Mouse (Mus musculus) ovary, postnatal 36 days (tissue): Measurements from ENCODE around the gene Ptcra.
"Not testable (repeated sequence)": the region's sequence is repeated elsewhere in the genome, so short reads cannot be mapped to it uniquely, and the experiment has no call there.

ENCODE experiments used
- DNase-seq: peaks from one replicate; pipeline ENCODE4 v3.0.0; 2022; ENCODE audit warnings: low spot score, mixed read lengths

Ptcra gene

GRCm38 (mm10) chr17:46763544-46763943 is at the start of gene Ptcra:
Gene Ptcra, minus strand, starts transcription at chr17:46763712.
- no peak for DNase-seq

GRCm38 (mm10) chr17:46812442-46812841 is 48.9 kb upstream of the Ptcra start:
- no peak for DNase-seq

GRCm38 (mm10) chr17:46810672-46811071 is 47.2 kb upstream of the Ptcra start:
- no peak for DNase-seq

- no peak for DNase-seq
These were observed 45.8 kb upstream of the Ptcra start for GRCm38 (mm10) chr17:46809131-46809830.

GRCm38 (mm10) chr17:46808376-46808775 is 44.9 kb upstream of the Ptcra start:
- DNase-seq = no peak

- DNase-seq = no peak
These were observed 38.2 kb upstream of the Ptcra start for GRCm38 (mm10) chr17:46801761-46802160.

GRCm38 (mm10) chr17:46799680-46800079 is 36.2 kb upstream of the Ptcra start:
- DNase-seq = no peak

GRCm38 (mm10) chr17:46797386-46797785 is 33.9 kb upstream of the Ptcra start:
- no peak for DNase-seq

GRCm38 (mm10) chr17:46796743-46797142 is 33.2 kb upstream of the Ptcra start:
- DNase-seq = no peak

- no peak for DNase-seq
These were observed 29.5 kb upstream of the Ptcra start for GRCm38 (mm10) chr17:46792963-46793362.

GRCm38 (mm10) chr17:46787974-46788373 is 24.5 kb upstream of the Ptcra start:
- not testable (repeated sequence) for DNase-seq

- DNase-seq = no peak
These were observed 23.4 kb upstream of the Ptcra start for GRCm38 (mm10) chr17:46786952-46787351.

- DNase-seq = no peak
These were observed 19.7 kb upstream of the Ptcra start for GRCm38 (mm10) chr17:46783222-46783565.

GRCm38 (mm10) chr17:46782341-46783221 is 19.1 kb upstream of the Ptcra start, which contains the start of gene Rpl7l1:
Gene Rpl7l1, minus strand, starts transcription at chr17:46782672.
- peak; percentile 91 for DNase-seq

- no peak for DNase-seq
These were observed 18.4 kb upstream of the Ptcra start for GRCm38 (mm10) chr17:46781876-46782275.

- no peak for DNase-seq
These were observed 12.6 kb upstream of the Ptcra start for GRCm38 (mm10) chr17:46776087-46776486.

GRCm38 (mm10) chr17:46775070-46775469 is 11.6 kb upstream of the Ptcra start:
- no peak for DNase-seq

GRCm38 (mm10) chr17:46774131-46774472 is 10.6 kb upstream of the Ptcra start:
- no peak for DNase-seq

GRCm38 (mm10) chr17:46773278-46774130 is 10.0 kb upstream of the Ptcra start:
- no peak for DNase-seq

GRCm38 (mm10) chr17:46772404-46773277 is 9.1 kb upstream of the Ptcra start, which contains the start of gene 2310039H08Rik:
Gene 2310039H08Rik, plus strand, starts transcription at chr17:46772635.
- DNase-seq = peak; percentile 81

GRCm38 (mm10) chr17:46772038-46772403 is 8.5 kb upstream of the Ptcra start:
- DNase-seq = no peak
